Mouse (Mus musculus) erythroblast, embryonic 14.5 days (primary cell): ENCODE measurements at regions not wholly inside any gene's neighbourhood (a gene's known extent, or its start where the extent isn't known, plus 50 kb on each side); places are given as distances from the start of the nearest gene placed in this dataset.

Source experiments
- H3K27me3 ChIP-seq: 2 replicates; pipeline ENCODE4 v1.6.1; 2012; ENCODE audit warnings: inconsistent platforms; ENCODE audit not compliant: control insufficient read depth
- H3K36me3 ChIP-seq: 2 replicates; pipeline ENCODE4 v1.6.1; 2012; ENCODE audit warnings: mild to moderate bottlenecking, inconsistent platforms; ENCODE audit not compliant: control insufficient read depth
- H3K4me1 ChIP-seq: 2 replicates; pipeline ENCODE4 v1.6.1; 2012; ENCODE audit warnings: inconsistent platforms; ENCODE audit not compliant: control insufficient read depth
- H3K4me3 ChIP-seq: replicated peaks from 2 replicates; pipeline ENCODE3; 2012; ENCODE audit warnings: moderate library complexity, mild to moderate bottlenecking, inconsistent platforms
- H3K9me3 ChIP-seq: 2 replicates; pipeline ENCODE4 v1.6.1; 2012; ENCODE audit warnings: low read length, inconsistent platforms, mixed read lengths; ENCODE audit not compliant: control insufficient read depth
- GATA1 ChIP-seq: IDR thresholded peaks from 2 replicates; pipeline ENCODE4 v1.6.1; 2012; ENCODE audit warnings: low read length, inconsistent platforms, mixed read lengths
- TAL1 ChIP-seq: IDR thresholded peaks from 3 replicates; pipeline ENCODE4 v1.6.1; 2012; ENCODE audit warnings: low read length, inconsistent platforms, mixed read lengths

DNA sequence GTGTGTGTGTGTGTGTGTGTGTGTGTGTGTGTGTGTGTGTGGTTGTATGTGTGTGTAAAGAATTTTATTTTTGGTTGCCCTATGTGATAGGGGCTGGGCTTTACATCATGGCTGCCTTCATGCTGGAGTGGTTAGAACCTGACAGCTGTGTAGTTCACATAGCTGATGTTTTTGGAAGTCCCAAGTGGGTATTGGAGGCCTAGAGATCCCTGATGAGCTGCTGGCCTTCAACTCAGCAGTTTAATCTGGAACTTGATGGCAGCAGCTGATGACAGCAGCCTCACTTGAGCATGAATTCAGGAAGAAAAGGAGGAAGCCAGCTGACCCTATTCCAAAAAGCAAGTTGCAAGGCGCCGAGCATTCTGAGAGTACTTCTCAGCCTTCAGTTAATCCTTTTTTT lies 846.6 kb downstream of the Adgrl2 start:
- TF ChIP-seq GATA1, result no peak
- no peak for TF ChIP-seq TAL1
- no peaks in the 10 kb centered on the region for H3K4me1 ChIP-seq
- no peaks in the 10 kb centered on the region for H3K27me3 ChIP-seq
- H3K4me3 ChIP-seq, result no peak overlapping the region
- no peaks in the 10 kb centered on the region for H3K9me3 ChIP-seq
- H3K36me3 ChIP-seq, result no peaks in the 10 kb centered on the region

DNA sequence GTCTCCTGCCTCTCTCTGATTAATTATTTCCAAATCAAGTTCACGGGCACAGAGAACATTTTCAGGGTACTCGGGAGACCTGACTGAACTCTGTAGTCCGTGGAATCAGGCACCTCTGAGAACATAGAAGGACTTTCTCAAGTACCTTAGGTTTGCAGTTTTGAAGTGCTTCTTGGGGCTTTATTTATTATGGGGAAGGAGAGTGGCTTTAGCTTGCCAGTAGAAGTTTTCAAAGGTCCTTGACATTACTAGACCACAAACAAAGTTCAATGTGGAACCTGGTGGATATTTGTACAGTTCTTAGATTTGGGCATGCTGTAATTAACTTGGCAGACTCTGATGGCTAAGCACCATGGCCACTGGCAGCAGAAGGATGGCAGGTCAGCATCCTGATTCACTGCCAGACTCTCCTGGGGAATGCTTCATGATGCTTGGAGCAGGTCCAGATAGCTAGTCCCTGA lies 853.5 kb downstream of the Adgrl2 start:
- no peaks in the 10 kb centered on the region for H3K36me3 ChIP-seq
- no peak overlapping the region for H3K4me3 ChIP-seq
- no peak for TF ChIP-seq GATA1
- TF ChIP-seq TAL1, result no peak
- H3K9me3 ChIP-seq, result no peaks in the 10 kb centered on the region
- H3K27me3 ChIP-seq, result no peaks in the 10 kb centered on the region
- no peaks in the 10 kb centered on the region for H3K4me1 ChIP-seq

DNA sequence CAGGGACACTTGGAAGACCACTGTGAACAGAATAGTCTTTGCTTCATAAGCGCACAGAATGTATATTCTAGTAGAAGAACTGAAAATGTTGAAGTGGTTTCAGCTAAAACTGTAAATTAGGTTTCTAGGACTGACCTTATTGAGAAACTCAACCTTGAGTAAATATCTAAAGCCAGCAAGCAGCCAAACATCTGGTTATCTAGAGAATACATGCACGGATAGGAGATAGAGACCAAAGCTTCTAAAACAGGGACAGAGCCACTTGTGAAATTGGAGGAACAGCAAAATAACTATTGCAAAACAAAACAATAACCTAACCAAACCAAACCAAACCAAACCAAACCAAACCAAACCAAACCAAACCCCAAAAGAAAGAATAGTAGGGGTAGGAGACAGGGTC lies 855.7 kb downstream of the Adgrl2 start:
- Histone ChIP-seq H3K36me3 (no peaks in the 10 kb centered on the region), H3K4me1 (no peaks in the 10 kb centered on the region), H3K9me3 (no peaks in the 10 kb centered on the region), H3K27me3 (no peaks in the 10 kb centered on the region), H3K4me3 (no peak overlapping the region)
- TF ChIP-seq TAL1, result no peak
- no peak for TF ChIP-seq GATA1

DNA sequence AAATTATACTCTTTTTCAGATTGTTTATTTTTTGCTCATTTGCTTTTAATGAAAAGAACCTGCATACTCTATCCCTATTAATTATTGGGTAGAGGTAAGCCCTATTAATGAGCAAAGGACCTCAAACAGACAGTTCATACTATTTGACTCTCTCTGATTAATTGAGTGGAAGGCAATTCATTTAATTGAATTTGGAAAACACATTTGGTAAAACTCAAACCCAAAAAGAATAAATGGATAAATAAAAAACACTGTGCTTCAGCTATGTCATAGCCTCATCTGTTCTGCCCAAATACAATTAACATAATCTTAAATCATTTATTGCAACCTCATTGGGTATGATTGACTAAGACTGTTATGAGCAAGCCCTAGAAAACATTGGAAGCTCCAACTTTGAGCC lies 874.8 kb downstream of the Adgrl2 start:
- Histone ChIP-seq H3K4me3 (no peak overlapping the region), H3K36me3 (no peaks in the 10 kb centered on the region), H3K9me3 (peaks cover 23% of the 10 kb centered on the region), H3K4me1 (no peaks in the 10 kb centered on the region), H3K27me3 (no peaks in the 10 kb centered on the region)
- TF ChIP-seq GATA1 (no peak), TAL1 (no peak)

DNA sequence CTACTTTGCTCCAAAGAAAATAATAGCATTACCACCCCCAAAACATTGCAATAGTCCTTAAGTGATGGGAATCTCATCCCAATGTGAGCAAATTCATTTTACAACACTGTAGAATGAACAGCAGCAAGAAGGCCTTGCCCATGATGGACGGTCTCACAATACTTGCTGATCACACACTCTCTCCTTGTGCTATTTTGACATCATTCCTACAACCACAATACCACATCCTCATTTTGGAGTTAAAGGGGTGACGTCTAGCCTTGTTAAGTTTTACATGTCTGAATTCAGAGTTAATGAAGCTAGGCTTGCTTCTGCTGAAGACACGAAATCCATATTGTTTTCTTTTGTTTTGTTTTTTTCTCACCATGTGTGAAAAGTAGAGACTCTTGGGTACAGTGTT lies 878.2 kb downstream of the Adgrl2 start:
- H3K9me3 ChIP-seq, result peaks cover 9% of the 10 kb centered on the region
- H3K4me3 ChIP-seq, result no peak overlapping the region
- H3K4me1 ChIP-seq, result no peaks in the 10 kb centered on the region
- H3K36me3 ChIP-seq, result no peaks in the 10 kb centered on the region
- no peaks in the 10 kb centered on the region for H3K27me3 ChIP-seq
- TF ChIP-seq TAL1 (no peak), GATA1 (no peak)

DNA sequence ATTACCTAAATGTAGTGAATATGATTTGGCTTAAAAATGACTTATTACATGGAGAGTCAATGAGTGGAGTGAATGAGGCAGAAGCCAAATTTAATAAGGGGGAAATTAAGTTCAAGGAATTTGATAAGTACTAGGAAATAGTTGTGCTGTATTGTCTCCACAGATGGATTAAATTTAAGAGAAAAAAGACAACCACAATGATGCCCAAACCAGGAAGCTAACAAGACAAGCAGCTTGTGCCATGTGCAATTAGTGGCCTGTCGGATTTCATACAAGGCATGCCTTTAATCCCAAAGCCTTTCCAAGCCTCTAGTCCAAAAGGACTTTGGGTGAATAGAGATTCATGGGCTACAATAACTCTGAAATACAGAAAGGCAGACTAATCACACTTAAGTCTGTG lies 883.3 kb downstream of the Adgrl2 start:
- TF ChIP-seq GATA1, result no peak
- no peak for TF ChIP-seq TAL1
- Histone ChIP-seq H3K36me3 (no peaks in the 10 kb centered on the region), H3K9me3 (peaks cover 5% of the 10 kb centered on the region), H3K4me3 (no peak overlapping the region), H3K4me1 (no peaks in the 10 kb centered on the region), H3K27me3 (no peaks in the 10 kb centered on the region)

DNA sequence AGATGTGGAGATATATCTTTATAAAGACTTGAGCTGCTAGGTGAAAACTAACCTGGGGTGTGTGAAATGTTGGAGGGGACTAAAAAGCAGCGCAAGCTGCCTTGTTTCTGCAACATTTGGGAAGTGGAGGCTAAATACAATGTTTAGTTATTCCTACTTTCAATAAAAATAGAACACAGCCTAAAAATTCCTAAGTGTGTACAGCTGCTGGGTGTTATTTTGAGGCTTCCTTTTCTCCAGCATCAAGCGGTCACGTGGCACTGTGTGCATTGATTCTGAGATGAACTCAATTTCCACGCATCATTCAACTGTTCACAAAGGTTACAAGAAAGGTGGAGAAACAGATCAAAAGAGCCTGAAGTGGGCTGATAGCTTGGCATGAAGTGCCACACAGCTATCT lies 896.4 kb downstream of the Adgrl2 start:
- Histone ChIP-seq H3K9me3 (peaks cover 10% of the 10 kb centered on the region), H3K36me3 (no peaks in the 10 kb centered on the region), H3K27me3 (no peaks in the 10 kb centered on the region), H3K4me1 (no peaks in the 10 kb centered on the region), H3K4me3 (no peak overlapping the region)
- TF ChIP-seq TAL1 (no peak), GATA1 (no peak)

DNA sequence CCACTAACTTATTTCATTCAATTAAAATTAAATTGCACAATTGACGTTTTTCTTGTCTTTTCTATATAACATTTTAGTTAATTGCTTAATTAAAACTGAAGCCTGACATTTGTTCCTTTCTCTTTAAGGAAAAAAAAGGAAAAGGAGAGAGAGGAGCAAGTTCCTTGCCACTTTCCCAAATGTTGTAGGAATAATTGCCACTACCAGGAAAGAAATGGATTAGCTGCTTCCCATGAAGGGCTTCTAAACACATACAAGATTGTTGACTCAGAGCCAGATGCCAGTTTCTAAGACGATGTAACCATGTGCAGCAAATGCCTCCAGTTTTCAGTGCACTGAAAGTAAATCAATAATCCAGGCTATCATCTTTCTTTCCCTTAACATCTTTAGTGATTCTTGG lies 914.5 kb downstream of the Adgrl2 start:
- TF ChIP-seq TAL1 (no peak), GATA1 (no peak)
- H3K4me1 ChIP-seq, result no peaks in the 10 kb centered on the region
- no peaks in the 10 kb centered on the region for H3K27me3 ChIP-seq
- no peak overlapping the region for H3K4me3 ChIP-seq
- no peaks in the 10 kb centered on the region for H3K36me3 ChIP-seq
- H3K9me3 ChIP-seq, result peaks cover 4% of the 10 kb centered on the region

DNA sequence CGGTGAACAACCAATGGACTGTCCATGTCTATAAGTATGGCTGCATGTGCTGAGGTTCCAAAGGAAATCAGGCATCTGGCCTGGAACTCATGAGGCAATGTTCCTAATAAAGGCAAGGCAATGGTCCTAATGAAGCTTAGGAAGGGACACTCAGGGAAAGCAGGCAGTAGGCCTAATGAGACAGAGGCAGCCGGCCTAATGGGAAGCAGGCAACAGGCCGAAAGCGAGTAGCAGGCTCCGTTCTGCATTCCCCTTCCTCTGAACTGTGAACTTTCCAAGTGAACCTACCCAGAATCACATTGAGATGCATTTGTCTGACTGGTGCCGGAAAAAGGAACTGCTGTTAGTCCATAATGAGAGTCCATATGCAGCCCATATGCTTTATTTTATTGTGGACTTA lies 923.7 kb downstream of the Adgrl2 start:
- Histone ChIP-seq H3K9me3 (peaks cover 5% of the 10 kb centered on the region; the same call in 1 of the 2 replicates), H3K4me1 (no peaks in the 10 kb centered on the region), H3K27me3 (no peaks in the 10 kb centered on the region), H3K4me3 (no peak overlapping the region), H3K36me3 (no peaks in the 10 kb centered on the region)
- TF ChIP-seq TAL1 (no peak), GATA1 (no peak)

DNA sequence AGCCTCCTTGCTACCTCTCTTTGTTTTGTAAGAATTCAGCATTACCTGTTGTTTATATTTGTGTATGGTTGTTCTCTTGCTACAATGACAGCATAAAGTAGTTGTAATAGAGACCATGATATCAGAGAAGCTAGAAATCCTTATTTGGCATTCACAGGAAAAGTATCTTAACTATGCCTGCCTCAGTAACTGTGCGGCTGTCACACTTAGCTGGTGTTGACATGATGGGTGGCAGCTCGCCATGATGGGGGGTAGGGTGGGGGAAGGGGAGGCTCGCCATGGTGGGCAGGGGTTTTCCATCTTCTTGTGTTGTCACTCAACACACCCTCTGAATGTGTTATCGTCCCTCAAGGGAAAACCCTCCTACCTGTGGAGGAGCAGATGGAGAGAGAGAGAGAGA lies 934.3 kb downstream of the Adgrl2 start:
- no peaks in the 10 kb centered on the region for H3K9me3 ChIP-seq
- TF ChIP-seq TAL1 (no peak), GATA1 (no peak)
- no peak overlapping the region for H3K4me3 ChIP-seq
- no peaks in the 10 kb centered on the region for H3K36me3 ChIP-seq
- H3K27me3 ChIP-seq, result no peaks in the 10 kb centered on the region
- H3K4me1 ChIP-seq, result no peaks in the 10 kb centered on the region
